Mouse (Mus musculus) lung, adult 2 months (tissue): ENCODE results near the gene Adh7. TPM values are rescaled to one million over a fixed set of nuclear protein-coding genes. Genes with fewer than 3 reads are reported as not detected.

Source experiments
- DNase-seq: peaks from one replicate; pipeline ENCODE4 v3.0.0; 2022
- H3K4me1 ChIP-seq: fragments of 200-500 bp; 2 replicates; pipeline ENCODE4 v1.6.1; 2011; ENCODE audit warnings: low read length; ENCODE audit not compliant: control insufficient read depth, insufficient read depth
- H3K4me3 ChIP-seq: fragments of 200-500 bp; replicated peaks from 2 replicates; pipeline ENCODE3; 2011; ENCODE audit warnings: low read depth, mild to moderate bottlenecking, control low read depth, low read length; ENCODE audit errors: extremely low read depth
- CTCF ChIP-seq: fragments of 200-500 bp; IDR thresholded peaks from 2 replicates; pipeline ENCODE4 v1.5.1; 2011; ENCODE audit warnings: mild to moderate bottlenecking, low read length, control low read depth; ENCODE audit not compliant: insufficient read depth
- POLR2A ChIP-seq: fragments of 200-500 bp; IDR thresholded peaks from 2 replicates; pipeline ENCODE4 v1.6.1; 2011; ENCODE audit warnings: low read depth, mild to moderate bottlenecking, control low read depth, low read length, borderline replicate concordance; ENCODE audit errors: extremely low read depth
- WGBS: fragments of 180-500 bp; shearing (Covaris S2); methylation state at CpG from one replicate; pipeline ENCODE4 v1.1.7; 2018; 5-methylcytosine and 5-hydroxymethylcytosine counted together
- polyA plus RNA-seq: library from polyadenylated mRNA; depleted of rRNA; stranded (reverse); fragments of >200 nt; gene quantifications from 2 replicates; pipeline ENCODE4 v1.2.3, GENCODE M21; 2012

Gene Adh7
- polyA plus RNA-seq, 1 experiment = 12.4 TPM

GRCm38 (mm10) chr3:138238046-138238445, 20.5 kb downstream of the Adh7 start:
- TF ChIP-seq CTCF (no peak), POLR2A (no peak)
- Histone ChIP-seq H3K4me3 (no peak overlapping the region), H3K4me1 (no peaks in the 10 kb centered on the region)
- no peak for DNase-seq
- 76% methylated on average over 10 of the region's 10 CpGs for WGBS

- no peaks in the 10 kb centered on the region for H3K4me1 ChIP-seq
- DNase-seq = no peak
- 84% methylated on average over 6 of the region's 6 CpGs for WGBS
- H3K4me3 ChIP-seq = no peak overlapping the region
- no peak for TF ChIP-seq POLR2A
- no peak for TF ChIP-seq CTCF
Observed at GRCm38 (mm10) chr3:138239461-138239860, 21.9 kb downstream of the Adh7 start.

GRCm38 (mm10) chr3:138240411-138240810, 22.9 kb downstream of the Adh7 start:
- H3K4me1 ChIP-seq = no peaks in the 10 kb centered on the region
- DNase-seq = no peak
- WGBS = 75% methylated on average over 3 of the region's 3 CpGs
- no peak for TF ChIP-seq CTCF
- no peak for TF ChIP-seq POLR2A
- no peak overlapping the region for H3K4me3 ChIP-seq

- DNase-seq = no peak
- Histone ChIP-seq H3K4me1 (no peaks in the 10 kb centered on the region), H3K4me3 (no peak overlapping the region)
- TF ChIP-seq POLR2A (no peak), CTCF (no peak)
- WGBS = 69% methylated on average over 5 of the region's 5 CpGs
Observed at GRCm38 (mm10) chr3:138240942-138241341, 23.4 kb downstream of the Adh7 start.

- WGBS = 52% methylated on average over 6 of the region's 6 CpGs
- Histone ChIP-seq H3K4me1 (no peaks in the 10 kb centered on the region), H3K4me3 (no peak overlapping the region)
- DNase-seq = no peak
- TF ChIP-seq CTCF = no peak
- no peak for TF ChIP-seq POLR2A
Observed at GRCm38 (mm10) chr3:138241371-138241770, 23.8 kb downstream of the Adh7 start.

GRCm38 (mm10) chr3:138242021-138242726, 24.6 kb downstream of the Adh7 start:
- TF ChIP-seq POLR2A (no peak), CTCF (no peak)
- Histone ChIP-seq H3K4me1 (no peaks in the 10 kb centered on the region), H3K4me3 (no peak overlapping the region)
- 86% methylated on average over 14 of the region's 14 CpGs for WGBS
- DNase-seq = no peak

GRCm38 (mm10) chr3:138242933-138243332, 25.4 kb downstream of the Adh7 start:
- Histone ChIP-seq H3K4me1 (no peaks in the 10 kb centered on the region), H3K4me3 (no peak overlapping the region)
- DNase-seq = no peak
- 87% methylated on average over 6 of the region's 6 CpGs for WGBS
- TF ChIP-seq POLR2A (no peak), CTCF (no peak)

GRCm38 (mm10) chr3:138244338-138244874, 26.8 kb downstream of the Adh7 start:
- 80% methylated on average over 7 of the region's 7 CpGs for whole genome bisulfite sequencing
- DNase-seq = no peak
- Histone ChIP-seq H3K4me3 (no peak overlapping the region), H3K4me1 (no peaks in the 10 kb centered on the region)
- TF ChIP-seq CTCF (no peak), POLR2A (no peak)

GRCm38 (mm10) chr3:138246511-138247020, 29.0 kb downstream of the Adh7 start:
- Histone ChIP-seq H3K4me1 (no peaks in the 10 kb centered on the region), H3K4me3 (no peak overlapping the region)
- TF ChIP-seq CTCF = no peak
- no peak for TF ChIP-seq POLR2A
- no peak for DNase-seq

- TF ChIP-seq POLR2A (no peak), CTCF (no peak)
- Histone ChIP-seq H3K4me1 (no peaks in the 10 kb centered on the region), H3K4me3 (no peak overlapping the region)
- no peak for DNase-seq
- WGBS = 88% methylated on average over 4 of the region's 4 CpGs
Observed at GRCm38 (mm10) chr3:138247241-138247640, 29.7 kb downstream of the Adh7 start.
